Mouse (Mus musculus) megakaryocyte, embryonic 14.5 days (primary cell): ENCODE data around the gene Gramd4. TPM values are rescaled to one million over a fixed set of nuclear protein-coding genes. Genes with fewer than 3 reads are reported as not detected.

Experiments used
- H3K27me3 ChIP-seq: replicated peaks from 2 replicates; pipeline ENCODE3; 2012; ENCODE audit warnings: inconsistent platforms
- H3K36me3 ChIP-seq: replicated peaks from 2 replicates; pipeline ENCODE3; 2012; ENCODE audit warnings: low read length, inconsistent platforms, mixed read lengths
- H3K4me1 ChIP-seq: 2 replicates; pipeline ENCODE4 v1.6.1; 2012; ENCODE audit warnings: inconsistent platforms
- H3K4me3 ChIP-seq: replicated peaks from 2 replicates; pipeline ENCODE3; 2012; ENCODE audit warnings: moderate library complexity, mild to moderate bottlenecking, inconsistent platforms
- H3K9me3 ChIP-seq: 2 replicates; pipeline ENCODE4 v1.6.1; 2012; ENCODE audit warnings: inconsistent platforms
- FLI1 ChIP-seq: IDR thresholded peaks from 2 replicates; pipeline ENCODE4 v1.6.1; 2012; ENCODE audit warnings: low read length, inconsistent platforms, mixed read lengths
- GATA1 ChIP-seq: IDR thresholded peaks from 3 replicates; pipeline ENCODE4 v1.6.1; 2012; ENCODE audit warnings: mixed read lengths, low read length, inconsistent platforms, borderline replicate concordance
- polyA plus RNA-seq: library from polyadenylated mRNA; stranded (reverse); fragments of >175 nt; gene quantifications from 2 replicates; pipeline ENCODE4 v1.2.3, GENCODE M21; 2012; ENCODE audit warnings: low replicate concordance; ENCODE audit not compliant: insufficient read depth

Gene Gramd4
- polyA plus RNA-seq, 1 experiment, result 5.0 TPM

DNA sequence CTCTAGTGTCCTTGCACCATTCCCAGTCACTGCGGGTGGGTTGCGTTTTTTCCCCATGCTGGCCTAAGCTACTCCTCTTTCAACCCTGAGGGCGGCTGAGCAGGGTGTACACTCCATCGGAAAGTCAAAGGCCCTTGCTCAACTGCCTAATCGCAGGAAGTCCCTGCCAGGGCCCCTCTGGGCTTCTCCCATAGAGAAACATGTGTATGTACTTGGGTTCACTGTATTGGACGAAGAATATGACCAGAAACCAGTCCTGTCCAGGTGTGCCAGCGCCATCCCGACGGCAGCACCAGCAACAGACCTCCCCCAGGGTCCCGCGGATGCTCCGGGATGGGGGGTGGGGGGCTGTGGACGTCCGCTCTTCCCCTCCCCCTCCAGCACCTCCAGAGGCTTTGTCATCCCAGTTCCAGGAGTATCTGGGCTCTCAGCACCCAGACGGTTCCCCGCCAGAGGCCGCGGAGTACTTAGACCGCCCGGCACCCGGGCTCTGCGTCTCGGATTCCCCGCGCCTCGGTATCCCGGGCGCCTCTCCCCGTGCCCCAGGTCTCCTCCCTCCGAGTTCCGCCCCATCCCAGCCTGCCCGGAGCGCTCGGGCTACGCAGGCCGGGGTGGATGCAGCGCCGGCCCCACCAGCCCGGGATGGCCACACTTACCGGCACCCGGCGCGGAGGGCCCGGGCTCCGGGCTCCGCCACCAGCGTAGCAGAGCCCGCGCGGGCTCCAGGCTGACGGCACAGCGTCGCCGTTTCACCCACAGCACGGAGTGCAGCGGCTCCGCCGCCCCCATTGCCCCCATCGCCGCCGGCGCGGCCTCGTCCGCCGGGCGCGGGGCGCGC, 127.6 kb downstream of the Gramd4 start:
- no peaks in the 10 kb centered on the region for H3K27me3 ChIP-seq
- peaks cover 54% of the 10 kb centered on the region for H3K36me3 ChIP-seq
- peaks cover 85% of the 10 kb centered on the region for H3K4me1 ChIP-seq
- TF ChIP-seq GATA1, result no peak
- TF ChIP-seq FLI1, result no peak
- no peaks in the 10 kb centered on the region for H3K9me3 ChIP-seq
- H3K4me3 ChIP-seq, result peak overlapping the region; percentile 97

DNA sequence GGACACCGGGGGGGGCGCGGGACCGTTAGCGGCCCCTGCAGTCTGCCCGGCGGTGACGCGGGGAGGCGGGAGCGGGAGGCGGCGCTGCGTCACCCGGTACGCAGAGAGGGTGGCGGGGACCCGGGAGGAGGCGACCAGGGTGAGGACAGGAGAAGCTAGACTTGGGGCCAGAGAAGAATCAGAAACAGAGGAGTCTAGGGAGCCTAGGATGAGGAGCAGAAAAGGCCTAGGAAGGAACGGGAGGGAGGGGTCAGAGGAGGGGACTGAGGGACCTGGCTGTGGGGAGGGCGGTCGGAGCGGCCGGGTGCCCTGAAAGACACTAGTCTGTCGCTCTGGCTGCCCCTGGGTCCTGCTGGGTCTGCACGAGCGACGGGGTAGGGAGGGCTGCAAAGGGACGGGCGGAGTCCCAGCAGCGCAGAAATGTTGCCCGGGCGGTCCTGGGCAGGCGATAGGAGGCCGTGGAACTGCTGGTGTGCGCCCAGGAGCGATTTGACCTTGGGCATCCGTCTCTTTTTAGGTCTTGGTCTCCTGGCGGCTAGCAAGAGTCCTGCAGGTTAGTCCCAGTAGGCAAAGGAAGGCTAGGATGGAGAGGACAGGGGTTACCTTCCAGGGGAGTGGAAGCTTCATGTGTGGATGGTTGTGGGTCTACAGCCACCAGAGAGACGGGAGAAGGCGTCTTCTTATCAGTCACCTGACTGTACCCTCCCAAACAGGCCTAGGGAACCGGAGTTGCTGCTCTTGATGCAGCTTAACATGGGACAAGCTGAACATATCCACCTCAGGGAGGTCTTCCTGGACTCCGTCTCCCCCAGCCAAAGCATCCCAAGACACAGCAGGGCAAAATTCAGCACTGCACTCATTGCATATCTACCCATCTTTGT, 128.4 kb downstream of the Gramd4 start, which contains the start of gene Cerk:
TSS of gene Cerk (minus strand) at position 453 of the 881 bp plus-strand sequence.
- Histone ChIP-seq H3K4me1 (peaks cover 87% of the 10 kb centered on the region), H3K36me3 (peaks cover 48% of the 10 kb centered on the region), H3K4me3 (peak within 1 kb of the TSS; percentile 97), H3K9me3 (no peaks in the 10 kb centered on the region), H3K27me3 (no peaks in the 10 kb centered on the region)
- no peak for TF ChIP-seq GATA1
- TF ChIP-seq FLI1, result no peak

GRCm38 (mm10) chr15:86186686-86187085, 129.2 kb downstream of the Gramd4 start:
- Histone ChIP-seq H3K36me3 (peaks cover 42% of the 10 kb centered on the region), H3K9me3 (no peaks in the 10 kb centered on the region), H3K4me1 (peaks cover 87% of the 10 kb centered on the region), H3K4me3 (peak overlapping the region; percentile 97), H3K27me3 (no peaks in the 10 kb centered on the region)
- TF ChIP-seq FLI1, result no peak
- TF ChIP-seq GATA1, result no peak

Other genes with a start within 250 kb of the Gramd4 start
- gene Cdpf1, start 246.0 kb upstream of the Gramd4 start, polyA plus RNA-seq, result 3.1 and 16.3 TPM in 2 replicates
- not detected in 2 replicates for gene Pkdrej, start 236.0 kb upstream of the Gramd4 start, polyA plus RNA-seq
- 0.94 and 1.5 TPM in 2 replicates for gene Ttc38, start 225.4 kb upstream of the Gramd4 start, polyA plus RNA-seq
- 41.7 and 80.9 TPM in 2 replicates for gene Gtse1, start 197.9 kb upstream of the Gramd4 start, polyA plus RNA-seq
- gene Trmu, start 178.4 kb upstream of the Gramd4 start, polyA plus RNA-seq, result 9.6 and 26.5 TPM in 2 replicates
- gene Celsr1, start 23.9 kb upstream of the Gramd4 start, polyA plus RNA-seq, result 0.02 and 2.1 TPM in 2 replicates
- 52.5 and 70.1 TPM in 2 replicates for gene Cerk, start 128.4 kb downstream of the Gramd4 start, polyA plus RNA-seq
- gene Tbc1d22a, start 156.8 kb downstream of the Gramd4 start, polyA plus RNA-seq, result 14.3 and 16.7 TPM in 2 replicates